Mouse (Mus musculus): Measurements from ENCODE around the gene Syngr3.
A peak's percentile ranks its signal among the peaks of the same experiment; 100 is the strongest.
"Not testable (repeated sequence)": the region's sequence is repeated elsewhere in the genome, so short reads cannot be mapped to it uniquely, and the experiment has no call there.

The Syngr3 gene

GRCm38 (mm10) chr17:24719494-24720222 is 29.9 kb upstream of the Syngr3 start:
- peak; percentile 93 for DNase-seq (ENCODE audit: low read depth, low spot score)

GRCm38 (mm10) chr17:24718938-24719337 is 29.2 kb upstream of the Syngr3 start:
- DNase-seq (ENCODE audit: low read depth, low spot score): not testable (repeated sequence)

- no peak for DNase-seq (ENCODE audit: low read depth, low spot score)
These were observed 28.2 kb upstream of the Syngr3 start, which contains the start of the genes Rnf151 and Rps2 for GRCm38 (mm10) chr17:24717943-24718342. Gene Rnf151, minus strand, starts transcription at chr17:24718063. Gene Rps2, plus strand, starts transcription at chr17:24718116.

GRCm38 (mm10) chr17:24716166-24716682 is 26.5 kb upstream of the Syngr3 start:
- no peak for DNase-seq (ENCODE audit: low read depth, low spot score)

GRCm38 (mm10) chr17:24715556-24715955 is 25.8 kb upstream of the Syngr3 start:
- no peak for DNase-seq (ENCODE audit: low read depth, low spot score)

GRCm38 (mm10) chr17:24708646-24709045 is 18.9 kb upstream of the Syngr3 start:
- no peak for DNase-seq (ENCODE audit: low read depth, low spot score)

- DNase-seq (ENCODE audit: low read depth, low spot score): no peak
These were observed 18.2 kb upstream of the Syngr3 start for GRCm38 (mm10) chr17:24707801-24708425.

GRCm38 (mm10) chr17:24706982-24707800 is 17.4 kb upstream of the Syngr3 start, which contains the start of gene Tbl3:
Gene Tbl3, minus strand, starts transcription at chr17:24707660.
- no peak for DNase-seq (ENCODE audit: low read depth, low spot score)

GRCm38 (mm10) chr17:24705821-24706220 is 16.1 kb upstream of the Syngr3 start:
- DNase-seq (ENCODE audit: low read depth, low spot score): no peak

GRCm38 (mm10) chr17:24701251-24701650 is 11.5 kb upstream of the Syngr3 start:
- no peak for DNase-seq (ENCODE audit: low read depth, low spot score)

GRCm38 (mm10) chr17:24699473-24699872 is 9.7 kb upstream of the Syngr3 start:
- no peak for DNase-seq (ENCODE audit: low read depth, low spot score)

- DNase-seq (ENCODE audit: low read depth, low spot score): no peak
These were observed 9.0 kb upstream of the Syngr3 start for GRCm38 (mm10) chr17:24698715-24699114.

GRCm38 (mm10) chr17:24697985-24698384 is 8.2 kb upstream of the Syngr3 start:
- DNase-seq (ENCODE audit: low read depth, low spot score): no peak

- DNase-seq (ENCODE audit: low read depth, low spot score): no peak
These were observed 6.4 kb upstream of the Syngr3 start, which contains the start of the genes Gfer and Noxo1 for GRCm38 (mm10) chr17:24696011-24696697. Gene Gfer, minus strand, starts transcription at chr17:24696156. Gene Noxo1, plus strand, starts transcription at chr17:24696234.

GRCm38 (mm10) chr17:24695326-24696010 is 5.7 kb upstream of the Syngr3 start:
- DNase-seq (ENCODE audit: low read depth, low spot score): no peak

GRCm38 (mm10) chr17:24692385-24692784 is 2.6 kb upstream of the Syngr3 start:
- DNase-seq (ENCODE audit: low read depth, low spot score): no peak

GRCm38 (mm10) chr17:24687599-24687998 is 2.2 kb downstream of the Syngr3 start:
- DNase-seq (ENCODE audit: low read depth, low spot score): no peak

- no peak for DNase-seq (ENCODE audit: low read depth, low spot score)
These were observed 2.6 kb downstream of the Syngr3 start for GRCm38 (mm10) chr17:24687146-24687595.

- no peak for DNase-seq (ENCODE audit: low read depth, low spot score)
These were observed 3.2 kb downstream of the Syngr3 start for GRCm38 (mm10) chr17:24686514-24686913.

GRCm38 (mm10) chr17:24677500-24678080 is 12.2 kb downstream of the Syngr3 start:
- DNase-seq (ENCODE audit: low read depth, low spot score): no peak
